Mouse (Mus musculus): Measurements from ENCODE around the gene Kcnma1.

- TF ChIP-seq MAFK (IDR thresholded peaks at IDR 0.05; ENCODE audit: insufficient read depth, low read depth, low read length) (no peak), HCFC1 (IDR thresholded peaks at IDR 0.05; ENCODE audit: borderline replicate concordance, insufficient read depth, low read length) (no peak), ZNF384 (IDR thresholded peaks at IDR 0.05; ENCODE audit: low read depth, low read length) (no peak), ZC3H11A (IDR thresholded peaks at IDR 0.05; ENCODE audit: borderline replicate concordance, low read depth, low read length) (no peak), CHD2 (IDR thresholded peaks at IDR 0.05; ENCODE audit: low read depth, low read length) (no peak)
Observed at GRCm38 (mm10) chr14:23734200-23734599, 280.1 kb downstream of the Kcnma1 start.

Data from ES-E14 (cell line).